Mouse (Mus musculus) spleen, postnatal 4 days (tissue): ENCODE data around the gene Grasp.

ENCODE experiments used
- DNase-seq, 2 experiments: peaks; one replicate each; pipeline ENCODE4 v3.0.0; 2022; ENCODE audit warnings: low spot score in 2 of 2

The Grasp gene

GRCm38 (mm10) chr15:101227971-101228370, 4.0 kb downstream of the Grasp start:
- DNase-seq, result no peak

GRCm38 (mm10) chr15:101228866-101229590, 5.0 kb downstream of the Grasp start:
- no peak for DNase-seq

GRCm38 (mm10) chr15:101230503-101230902, 6.5 kb downstream of the Grasp start:
- DNase-seq, result no peak

- peak; percentile 42 to 74 for DNase-seq
These were observed 7.1 kb downstream of the Grasp start for GRCm38 (mm10) chr15:101230995-101231647.

- DNase-seq, result no peak
These were observed 7.7 kb downstream of the Grasp start for GRCm38 (mm10) chr15:101231648-101232180.

- DNase-seq, result no peak
These were observed 8.6 kb downstream of the Grasp start for GRCm38 (mm10) chr15:101232607-101233006.

- no peak for DNase-seq
These were observed 9.2 kb downstream of the Grasp start for GRCm38 (mm10) chr15:101233183-101233582.

- DNase-seq, result no peak
These were observed 9.8 kb downstream of the Grasp start for GRCm38 (mm10) chr15:101233641-101234275.

GRCm38 (mm10) chr15:101234611-101235341, 10.8 kb downstream of the Grasp start:
- DNase-seq, result no peak

- no peak for DNase-seq
These were observed 11.3 kb downstream of the Grasp start for GRCm38 (mm10) chr15:101235342-101235698.

GRCm38 (mm10) chr15:101235728-101236327, 11.8 kb downstream of the Grasp start:
- no peak for DNase-seq

GRCm38 (mm10) chr15:101236878-101237277, 12.9 kb downstream of the Grasp start:
- peak; percentile 65 to 88 for DNase-seq

GRCm38 (mm10) chr15:101238885-101239511, 15.0 kb downstream of the Grasp start:
- peak; percentile 40 to 79 for DNase-seq

GRCm38 (mm10) chr15:101239821-101240220, 15.8 kb downstream of the Grasp start:
- DNase-seq, result no peak

- DNase-seq, result peak; percentile 77 to 89
These were observed 16.8 kb downstream of the Grasp start for GRCm38 (mm10) chr15:101240799-101241204.

- DNase-seq, result no peak
These were observed 17.2 kb downstream of the Grasp start for GRCm38 (mm10) chr15:101241236-101241635.

- no peak for DNase-seq
These were observed 17.9 kb downstream of the Grasp start for GRCm38 (mm10) chr15:101241853-101242252.

- no peak for DNase-seq
These were observed 18.7 kb downstream of the Grasp start for GRCm38 (mm10) chr15:101242645-101243044.

GRCm38 (mm10) chr15:101244012-101244411, 20.0 kb downstream of the Grasp start:
- no peak for DNase-seq

- DNase-seq, result peak; percentile 85 to 91
These were observed 22.5 kb downstream of the Grasp start for GRCm38 (mm10) chr15:101246231-101247154.
